ENCODE assay signal across 9 mouse cellular contexts in the genomic region with DNA sequence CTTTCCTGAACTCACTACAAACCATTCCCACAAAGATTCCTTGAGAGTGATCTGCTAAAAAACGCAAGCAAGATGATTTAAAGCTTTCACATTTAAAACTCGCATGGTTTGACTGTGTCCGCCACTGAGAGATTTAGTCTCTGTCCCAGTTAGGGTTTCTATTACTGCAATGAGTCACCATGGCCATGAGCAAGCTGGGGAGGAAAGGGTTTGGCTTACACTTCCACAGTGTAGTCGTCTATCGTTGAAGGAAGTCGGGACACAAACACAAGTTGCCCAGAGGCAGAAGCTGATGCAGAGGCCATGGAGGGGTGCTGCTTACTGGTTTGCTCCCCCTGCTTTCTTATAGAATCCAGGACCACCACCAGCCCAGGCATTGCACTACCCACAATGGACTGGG. TPM values are rescaled to one million over a fixed set of nuclear protein-coding genes. Genes with fewer than 3 reads are reported as not detected.
DNase-seq lines count a peak whose midpoint lies in the region; ATAC-seq and TF ChIP-seq lines count a peak whose summit lies in the region.
"Had no signal": no experiment of that assay in that cellular context is flagged by ENCODE, and none has a peak within 500 bp of the region (broad histone marks: within the 10 kb centered on the region; RNA-seq: fewer than 3 reads in every experiment).

No protein-coding gene starts in this region.

- peak; percentile 35 to 76 for DNase-seq in adrenal gland, adult (ENCODE audit: inconsistent age in 2 of 2, low spot score in 1 of 2)
- no peak for DNase-seq in adrenal gland, postnatal 4 days (ENCODE audit: low spot score in 2 of 2)
- DNase-seq in neural tube, embryonic 11.5 days (ENCODE audit: low spot score) = no peak
- no peak for DNase-seq in neural tube, embryonic 10.5 days (ENCODE audit: extremely low spot score, low spot score)
- no peak for DNase-seq in kidney, adult 2 months
- no peak for DNase-seq in kidney, postnatal 36 days
- DNase-seq: kidney, adult 9 months had no signal

- H3K27ac ChIP-seq in neural tube, embryonic 11.5 days (ENCODE audit: low read depth, low read length) = no peak overlapping the region
- H3K27ac ChIP-seq in limb, embryonic 13.5 days = no peak overlapping the region
- no peak overlapping the region for H3K27ac ChIP-seq in stomach, embryonic 16.5 days (ENCODE audit: low read length)
- H3K27ac ChIP-seq in kidney, adult 2 months (ENCODE audit: insufficient read depth, low read depth, low read length) = no peak overlapping the region

- no peak for TF ChIP-seq POLR2A in kidney, adult 2 months (IDR thresholded peaks at IDR 0.05; ENCODE audit: low read depth, low read length)

- H3K4me3 ChIP-seq in neural tube, embryonic 11.5 days (ENCODE audit: low read depth, low read length) = no peak overlapping the region
- H3K4me3 ChIP-seq in limb, embryonic 13.5 days = peak overlapping the region; percentile 82
- no peak overlapping the region for H3K4me3 ChIP-seq in stomach, embryonic 16.5 days (replicated peaks; ENCODE audit: low read length)
- no peak overlapping the region for H3K4me3 ChIP-seq in kidney, adult 2 months (ENCODE audit: insufficient read depth, low read depth, low read length)

- ATAC-seq in neural tube, embryonic 11.5 days (ENCODE audit: insufficient read depth, low FRiP score, low TSS enrichment) = no peak
- no peak for ATAC-seq in limb, embryonic 13.5 days (ENCODE audit: low FRiP score, low read depth)
- ATAC-seq in stomach, embryonic 16.5 days (ENCODE audit: insufficient read depth, low FRiP score) = no peak

- 90% methylated on average over 6 of the region's 6 CpGs for WGBS in neural tube, embryonic 11.5 days
- 87% methylated on average over 6 of the region's 6 CpGs for whole genome bisulfite sequencing in limb, embryonic 13.5 days
- WGBS in stomach, embryonic 16.5 days = 78% methylated on average over 6 of the region's 6 CpGs
- WGBS in kidney, adult 2 months = 68% methylated on average over 6 of the region's 6 CpGs

- H3K9ac ChIP-seq in neural tube, embryonic 11.5 days (ENCODE audit: low read length) = no peak overlapping the region
- no peak overlapping the region for H3K9ac ChIP-seq in limb, embryonic 13.5 days
- H3K9ac ChIP-seq in stomach, embryonic 16.5 days (ENCODE audit: low read length) = no peak overlapping the region

- H3K4me2 ChIP-seq in neural tube, embryonic 11.5 days (ENCODE audit: low read depth) = peak overlapping the region; percentile 81
- H3K4me2 ChIP-seq in limb, embryonic 13.5 days (replicated peaks) = peak overlapping the region; percentile 94
- H3K4me2 ChIP-seq in stomach, embryonic 16.5 days (ENCODE audit: low read depth, low read length) = peak overlapping the region; percentile 98

- TF ChIP-seq CTCF in kidney, adult 2 months (conservative IDR thresholded peaks at IDR 0.05; ENCODE audit: insufficient read depth, insufficient read length, low read depth, low read length) = no peak

- H3K27me3 ChIP-seq in neural tube, embryonic 11.5 days (ENCODE audit: control insufficient read depth, insufficient read depth, low read length) = no peaks in the 10 kb centered on the region
- no peaks in the 10 kb centered on the region for H3K27me3 ChIP-seq in limb, embryonic 13.5 days
- no peaks in the 10 kb centered on the region for H3K27me3 ChIP-seq in stomach, embryonic 16.5 days (ENCODE audit: control insufficient read depth, insufficient read depth, low read length)
- H3K27me3 ChIP-seq in kidney, adult 2 months (replicated peaks; ENCODE audit: control insufficient read depth, insufficient read depth, low read length) = no peaks in the 10 kb centered on the region

- peaks cover 4% of the 10 kb centered on the region; the same call in 1 of the 2 replicates for H3K36me3 ChIP-seq in neural tube, embryonic 11.5 days (ENCODE audit: control insufficient read depth, insufficient read depth, low read length)
- H3K36me3 ChIP-seq in limb, embryonic 13.5 days = peaks cover 36% of the 10 kb centered on the region
- H3K36me3 ChIP-seq in stomach, embryonic 16.5 days (ENCODE audit: control insufficient read depth, insufficient read depth, low read length) = peaks cover 11% of the 10 kb centered on the region
- H3K36me3 ChIP-seq in kidney, adult 2 months (ENCODE audit: control insufficient read depth, insufficient read depth, low read length) = no peaks in the 10 kb centered on the region

- no peaks in the 10 kb centered on the region; the same call in 1 of the 2 replicates for H3K4me1 ChIP-seq in neural tube, embryonic 11.5 days (ENCODE audit: control insufficient read depth, insufficient read depth, low read length)
- peaks cover 13% of the 10 kb centered on the region for H3K4me1 ChIP-seq in limb, embryonic 13.5 days
- peaks cover 9% of the 10 kb centered on the region for H3K4me1 ChIP-seq in stomach, embryonic 16.5 days (ENCODE audit: control insufficient read depth, insufficient read depth, low read length)
- H3K4me1 ChIP-seq in kidney, adult 2 months (ENCODE audit: control insufficient read depth, insufficient read depth, low read length) = peaks cover 5% of the 10 kb centered on the region; the same call in 1 of the 2 replicates

- H3K9me3 ChIP-seq in neural tube, embryonic 11.5 days (ENCODE audit: control insufficient read depth, low read length) = no peaks in the 10 kb centered on the region
- no peaks in the 10 kb centered on the region for H3K9me3 ChIP-seq in limb, embryonic 13.5 days
- no peaks in the 10 kb centered on the region for H3K9me3 ChIP-seq in stomach, embryonic 16.5 days (replicated peaks; ENCODE audit: control insufficient read depth, low read length)

RNA-seq across cellular contexts. Expression of a gene that starts 1.4 kb away (rescaled TPM):
- 10 to 100 TPM; 48.5 to 56.7 TPM for total RNA-seq in adrenal gland, postnatal 4 days (2021)
- polyA plus RNA-seq in neural tube, embryonic 11.5 days (2014; fragmentation: Nextera tagmentation; extraction: Ambion mirVana) = 72.3 and 72.5 TPM in 2 replicates
- 60.7 and 62.6 TPM in 2 replicates for polyA plus RNA-seq in limb, embryonic 13.5 days (2015; fragmentation: Nextera tagmentation; extraction: Ambion mirVana)
- polyA plus RNA-seq in stomach, embryonic 16.5 days (2015; fragmentation: Nextera tagmentation; extraction: Ambion mirVana) = 50.9 and 52.0 TPM in 2 replicates
- polyA plus RNA-seq in kidney, adult 2 months (2012; rRNA removed) = 19.7 and 22.4 TPM in 2 replicates

RNA-seq across cellular contexts. Expression of a gene that starts 36.6 kb away (rescaled TPM):
- 100 to 1,000 TPM; 131 to 141 TPM for total RNA-seq in adrenal gland, postnatal 4 days (2021)
- 198 and 200 TPM in 2 replicates for polyA plus RNA-seq in neural tube, embryonic 11.5 days (2014; fragmentation: Nextera tagmentation; extraction: Ambion mirVana)
- polyA plus RNA-seq in limb, embryonic 13.5 days (2015; fragmentation: Nextera tagmentation; extraction: Ambion mirVana) = 188 and 202 TPM in 2 replicates
- polyA plus RNA-seq in stomach, embryonic 16.5 days (2015; fragmentation: Nextera tagmentation; extraction: Ambion mirVana) = 174 and 181 TPM in 2 replicates
- polyA plus RNA-seq in kidney, adult 2 months (2012; rRNA removed) = 37.8 and 43.3 TPM in 2 replicates

Comparison
In these comparisons a context has a peak if more than half of its experiments do, and no peak if none do; other contexts are left out.
1. DNase-seq: peak in adrenal gland, adult (2 of 2); none in adrenal gland, postnatal 4 days (0 of 2), neural tube, embryonic 11.5 days (single experiment), neural tube, embryonic 10.5 days (single experiment), kidney, adult 2 months (single experiment) and kidney, postnatal 36 days (0 of 2).
2. Peak in every context shown above with its lines, with median percentiles within 50 percentile points of each other: H3K4me2 ChIP-seq.